Mouse (Mus musculus) liver, embryonic 11.5 days (tissue): ENCODE results near the gene Erp44. TPM values are rescaled to one million over a fixed set of nuclear protein-coding genes. Genes with fewer than 3 reads are reported as not detected.
A peak's percentile ranks its signal among the peaks of the same experiment; 100 is the strongest.

Experiments used
- ATAC-seq: fragments of 200-750 bp; cut with Nextera tagmentation; replicated peaks from 2 replicates; pipeline ENCODE4 v1.8.0; 2017; ENCODE audit warnings: moderate number of reproducible peaks, mild to moderate bottlenecking, moderate TSS enrichment, moderate library complexity; ENCODE audit not compliant: low FRiP score
- DNase-seq: peaks from one replicate; pipeline ENCODE4 v3.0.0-alpha.2; 2017; ENCODE audit warnings: low spot score
- H3K27ac ChIP-seq: fragments of 300-500 bp; sonication (generic); 2 replicates; pipeline ENCODE4 v1.5.1; 2014; ENCODE audit warnings: mild to moderate bottlenecking, low read depth, low read length, control low read depth
- H3K27me3 ChIP-seq: fragments of 300-500 bp; sonication (generic); replicated peaks from 2 replicates; pipeline ENCODE4 v1.6.1; 2014; ENCODE audit warnings: low read length, mixed read lengths; ENCODE audit not compliant: control insufficient read depth, insufficient read depth
- H3K36me3 ChIP-seq: fragments of 300-500 bp; sonication (generic); 2 replicates; pipeline ENCODE4 v1.6.1; 2014; ENCODE audit warnings: mild to moderate bottlenecking, low read length, moderate library complexity, mixed read lengths; ENCODE audit not compliant: control insufficient read depth, insufficient read depth
- H3K4me1 ChIP-seq: fragments of 300-500 bp; sonication (generic); replicated peaks from 2 replicates; pipeline ENCODE4 v1.6.1; 2014; ENCODE audit warnings: low read length, mixed read lengths; ENCODE audit not compliant: control insufficient read depth, insufficient read depth
- H3K4me2 ChIP-seq: fragments of 300-500 bp; sonication (generic); 2 replicates; pipeline ENCODE4 v1.6.1; 2014; ENCODE audit warnings: mild to moderate bottlenecking, control low read depth, moderate library complexity
- H3K4me3 ChIP-seq: fragments of 300-500 bp; sonication (generic); 2 replicates; pipeline ENCODE4 v1.5.1; 2014; ENCODE audit warnings: low read depth, low read length, control low read depth
- H3K9ac ChIP-seq: fragments of 300-500 bp; sonication (generic); 2 replicates; pipeline ENCODE4 v1.6.1; 2014; ENCODE audit warnings: low read depth, low read length, control low read depth
- H3K9me3 ChIP-seq: fragments of 300-500 bp; sonication (generic); 2 replicates; pipeline ENCODE4 v1.6.1; 2016; ENCODE audit warnings: low read length, inconsistent platforms, mixed read lengths; ENCODE audit not compliant: control insufficient read depth
- WGBS: fragments of 180-500 bp; shearing (Covaris S2); extraction: QIAGEN DNeasy Blood & Tissue Kit; methylation state at CpG from one replicate; pipeline ENCODE4 v1.1.7; 2014; 5-methylcytosine and 5-hydroxymethylcytosine counted together
- polyA plus RNA-seq: library from polyadenylated mRNA; unstranded; fragments of >200 nt; fragmentation: Nextera tagmentation; extraction: Ambion mirVana; gene quantifications from 2 replicates; pipeline ENCODE4 v1.2.1, GENCODE M21; 2014

The Erp44 gene
- polyA plus RNA-seq, 1 experiment from 2014 or later = 73.4 TPM

DNA sequence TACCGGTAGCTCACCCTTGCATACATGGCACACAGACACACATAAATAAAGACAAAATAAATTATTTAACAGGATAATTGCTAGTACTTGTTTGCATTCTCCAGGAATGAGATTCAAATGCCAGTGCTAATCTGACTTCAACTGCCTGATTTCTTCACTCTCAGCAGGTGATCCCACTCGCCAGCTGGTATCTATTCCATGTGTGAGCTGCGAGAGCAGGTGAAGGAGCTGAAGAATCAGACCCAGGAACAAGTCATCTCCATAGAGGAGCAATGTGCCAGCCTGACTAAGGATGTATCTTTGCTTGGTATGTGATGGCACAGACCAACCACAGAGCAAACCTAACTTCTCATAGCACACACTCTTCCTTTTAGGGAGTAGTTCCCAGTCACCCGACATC, 75.8 kb downstream of the Erp44 start:
- no peak overlapping the region for H3K9ac ChIP-seq

DNA sequence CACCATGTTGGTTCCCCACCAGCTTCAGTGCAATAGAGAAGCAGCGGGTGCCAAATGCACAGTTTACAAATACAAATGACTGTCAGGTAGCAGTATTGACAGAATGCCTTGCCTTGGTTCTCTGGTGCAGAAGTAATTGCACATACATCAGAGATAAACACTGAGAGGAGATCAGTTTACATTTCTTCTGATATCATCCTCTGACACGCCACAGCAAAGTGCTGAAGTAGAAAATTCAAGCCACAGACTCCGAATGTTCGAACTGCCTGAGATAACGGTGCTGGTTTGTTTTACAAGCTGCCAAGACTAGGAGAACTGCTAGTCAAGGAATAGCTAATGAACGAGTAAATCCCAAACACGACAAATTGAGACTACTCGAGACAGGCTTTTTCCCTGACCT, 80.9 kb downstream of the Erp44 start:
- Histone ChIP-seq H3K27ac (no peak overlapping the region), H3K9ac (no peak overlapping the region), H3K4me1 (no peaks in the 10 kb centered on the region), H3K4me2 (no peak overlapping the region), H3K4me3 (no peak overlapping the region), H3K9me3 (no peaks in the 10 kb centered on the region), H3K27me3 (no peaks in the 10 kb centered on the region), H3K36me3 (peaks cover 2% of the 10 kb centered on the region; the same call in 1 of the 2 replicates)
- ATAC-seq (no peak), DNase-seq (no peak)
- 75% methylated on average over 8 of the region's 8 CpGs for WGBS

More for the DNA sequence above, 75.8 kb downstream of the Erp44 start:
- no peak for ATAC-seq
- no peaks in the 10 kb centered on the region for H3K27me3 ChIP-seq
- no peaks in the 10 kb centered on the region for H3K4me1 ChIP-seq
- 0 out of 2 replicates have a peak, but pooled peaks cover 2% of the 10 kb centered on the region for H3K36me3 ChIP-seq
- no peak overlapping the region for H3K4me3 ChIP-seq
- no peaks in the 10 kb centered on the region for H3K9me3 ChIP-seq
- no peak for DNase-seq
- H3K27ac ChIP-seq = no peak overlapping the region
- WGBS = 86% methylated on average over 4 of the region's 4 CpGs
- H3K4me2 ChIP-seq = no peak overlapping the region

DNA sequence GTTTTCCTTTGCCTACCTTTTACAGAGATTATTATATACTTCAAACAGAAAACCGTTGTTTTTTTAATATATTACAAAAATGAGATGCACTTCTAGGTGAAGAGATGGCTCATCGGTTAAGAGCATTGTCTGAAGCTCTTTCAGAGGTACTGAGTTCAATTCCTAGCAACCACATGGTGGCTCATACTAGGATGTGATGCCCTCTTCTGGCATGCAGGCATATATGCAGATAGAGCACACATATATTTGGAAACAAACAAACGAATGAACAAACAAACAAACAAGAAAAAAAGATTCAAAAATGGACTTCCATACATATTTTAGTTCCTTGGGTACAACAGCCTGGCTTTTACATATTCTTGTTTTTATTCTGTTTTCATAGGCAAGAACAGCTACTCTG, 81.4 kb downstream of the Erp44 start:
- Histone ChIP-seq H3K4me2 (no peak overlapping the region), H3K27ac (no peak overlapping the region), H3K27me3 (no peaks in the 10 kb centered on the region), H3K9me3 (no peaks in the 10 kb centered on the region), H3K9ac (no peak overlapping the region), H3K36me3 (no peaks in the 10 kb centered on the region; the same call in 1 of the 2 replicates), H3K4me3 (no peak overlapping the region), H3K4me1 (no peaks in the 10 kb centered on the region)
- no peak for DNase-seq
- no peak for ATAC-seq
- WGBS = 84% methylated on average over 3 of the region's 3 CpGs

DNA sequence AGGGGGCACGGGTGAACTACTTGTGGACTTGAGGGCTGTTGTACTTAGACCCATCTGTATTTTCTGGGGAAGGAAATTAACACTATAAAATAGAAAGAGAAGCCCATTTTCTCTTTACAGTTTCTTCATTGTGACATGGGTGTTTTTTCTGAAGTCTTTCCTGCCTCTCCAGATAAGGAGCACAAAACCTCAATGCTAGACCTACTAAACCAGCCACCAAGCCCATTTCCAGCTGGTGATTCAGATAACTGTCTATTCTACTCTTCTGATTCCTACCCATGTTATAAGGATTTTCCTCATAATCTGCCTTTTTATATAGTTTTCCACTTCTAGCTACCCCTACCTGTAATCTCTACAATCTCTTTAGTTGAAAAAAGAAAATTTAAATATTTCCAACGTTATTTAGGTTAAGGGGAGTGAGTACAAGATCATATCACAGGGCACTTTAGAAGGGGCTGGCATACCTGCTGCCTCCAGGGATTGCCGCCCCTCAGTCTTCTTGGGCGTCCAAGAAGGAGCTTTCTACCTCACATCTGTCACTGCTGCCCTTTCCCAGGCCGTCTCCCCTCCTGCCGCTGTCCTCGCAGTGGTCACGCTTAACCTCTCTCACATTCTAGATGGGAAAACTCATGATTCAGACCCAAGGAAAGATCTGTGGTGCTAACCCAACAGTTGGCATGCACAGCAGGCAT, 97.1 kb downstream of the Erp44 start:
- Histone ChIP-seq H3K4me1 (peaks cover 10% of the 10 kb centered on the region; the same call in 1 of the 2 replicates), H3K27me3 (no peaks in the 10 kb centered on the region), H3K4me2 (peak overlapping the region; percentile 47), H3K36me3 (no peaks in the 10 kb centered on the region), H3K4me3 (no peak overlapping the region), H3K9ac (no peak overlapping the region), H3K9me3 (no peaks in the 10 kb centered on the region), H3K27ac (peak overlapping the region; percentile 25; the same call in 1 of the 2 replicates)
- peak; percentile 83 for ATAC-seq
- 70% methylated on average over 8 of the region's 8 CpGs for WGBS
- DNase-seq = no peak

DNA sequence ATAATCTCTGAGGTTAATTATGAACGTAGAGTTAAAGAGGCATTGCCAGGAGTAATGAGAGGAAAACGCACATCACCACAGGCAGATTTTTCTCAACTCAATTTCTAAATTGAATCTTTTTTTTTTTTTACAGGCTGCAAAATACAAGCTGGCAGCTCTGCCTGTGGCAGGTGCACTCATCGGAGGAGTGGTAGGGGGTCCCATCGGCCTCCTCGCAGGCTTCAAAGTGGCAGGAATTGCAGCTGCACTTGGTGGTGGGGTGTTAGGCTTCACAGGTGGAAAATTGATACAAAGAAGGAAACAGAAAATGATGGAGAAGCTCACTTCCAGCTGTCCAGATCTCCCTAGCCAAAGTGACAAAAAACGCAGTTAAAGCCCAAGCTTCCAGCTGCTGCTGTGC, 98.0 kb downstream of the Erp44 start:
- 84% methylated on average over 6 of the region's 6 CpGs for WGBS

DNA sequence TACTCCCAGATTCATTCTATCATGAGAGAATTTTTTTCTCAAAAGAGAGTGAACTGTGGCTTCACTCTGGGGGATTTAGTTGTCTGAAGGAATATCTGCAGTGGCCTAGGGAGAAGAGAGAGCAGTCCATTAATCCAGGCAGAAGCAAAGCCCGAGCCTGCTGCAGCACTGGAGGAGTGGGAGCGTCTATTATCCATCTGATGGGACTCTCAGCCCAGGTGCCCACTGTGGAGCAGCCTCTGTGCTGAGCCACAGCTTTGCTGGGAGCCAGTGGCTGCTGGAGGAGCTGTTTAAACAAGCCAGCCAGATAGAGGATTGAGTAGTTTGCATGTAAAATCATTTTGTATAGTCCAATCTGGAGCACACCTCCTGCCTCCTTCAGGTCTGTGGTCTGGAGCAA, 98.4 kb downstream of the Erp44 start:
- Histone ChIP-seq H3K4me1 (peaks cover 10% of the 10 kb centered on the region; the same call in 1 of the 2 replicates), H3K9ac (no peak overlapping the region), H3K36me3 (no peaks in the 10 kb centered on the region), H3K4me3 (no peak overlapping the region), H3K27me3 (no peaks in the 10 kb centered on the region), H3K27ac (no peak overlapping the region), H3K9me3 (no peaks in the 10 kb centered on the region), H3K4me2 (no peak overlapping the region)
- 49% methylated on average over 2 of the region's 2 CpGs for WGBS
- no peak for DNase-seq
- ATAC-seq = no peak

More for the DNA sequence above, 98.0 kb downstream of the Erp44 start:
- Histone ChIP-seq H3K27me3 (no peaks in the 10 kb centered on the region), H3K4me3 (no peak overlapping the region), H3K36me3 (no peaks in the 10 kb centered on the region), H3K27ac (no peak overlapping the region; the same call in 1 of the 2 replicates), H3K9ac (no peak overlapping the region), H3K4me2 (no peak overlapping the region), H3K4me1 (peaks cover 10% of the 10 kb centered on the region; the same call in 1 of the 2 replicates), H3K9me3 (no peaks in the 10 kb centered on the region)
- DNase-seq = no peak
- no peak for ATAC-seq

DNA sequence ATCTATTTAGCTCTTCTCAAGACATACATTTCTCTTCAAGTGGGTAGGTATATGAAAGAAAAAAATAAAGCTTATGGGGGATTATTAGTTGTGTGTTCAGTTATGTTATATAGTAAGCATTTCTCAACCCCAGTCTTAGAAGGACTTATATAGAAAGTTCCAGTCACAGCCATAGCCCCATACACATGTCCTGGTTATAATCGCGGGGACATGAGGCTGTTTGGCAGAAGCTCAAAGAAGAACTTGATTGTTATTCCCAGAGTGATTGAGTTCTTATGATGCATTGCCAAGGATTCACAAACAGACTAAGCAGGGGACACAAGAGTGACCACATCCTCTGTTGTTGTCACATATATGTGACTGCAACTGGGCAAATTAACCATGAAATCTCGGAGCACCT, 103.7 kb downstream of the Erp44 start:
- H3K4me1 ChIP-seq = no peaks in the 10 kb centered on the region
- H3K27ac ChIP-seq = no peak overlapping the region
- no peaks in the 10 kb centered on the region for H3K36me3 ChIP-seq
- H3K27me3 ChIP-seq = no peaks in the 10 kb centered on the region
- H3K4me3 ChIP-seq = no peak overlapping the region
- DNase-seq (no peak), ATAC-seq (no peak)
- no peak overlapping the region for H3K9ac ChIP-seq
- WGBS = 93% methylated on average over 3 of the region's 3 CpGs
- H3K9me3 ChIP-seq = no peaks in the 10 kb centered on the region
- no peak overlapping the region for H3K4me2 ChIP-seq

DNA sequence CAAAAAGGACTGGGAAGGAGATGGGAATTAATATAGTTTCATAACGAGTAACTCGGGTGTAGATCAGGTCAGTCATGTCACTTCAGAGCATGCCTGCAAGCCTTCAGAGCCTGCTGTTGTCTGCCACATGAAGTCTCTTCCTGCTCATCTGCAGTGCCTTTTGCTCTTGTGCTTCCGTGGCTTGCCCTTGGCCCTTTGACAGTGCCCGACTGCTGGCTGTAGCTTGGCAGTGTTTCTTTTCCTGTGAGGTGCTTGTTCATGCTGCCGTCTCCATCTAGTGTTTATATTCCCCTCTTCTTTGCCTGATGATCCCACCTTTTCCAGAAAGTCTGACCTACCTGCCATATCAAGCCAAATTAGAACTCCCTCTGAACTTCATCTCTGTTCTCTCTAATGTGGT, 115.5 kb downstream of the Erp44 start:
- Histone ChIP-seq H3K9me3 (no peaks in the 10 kb centered on the region), H3K4me1 (peaks cover 6% of the 10 kb centered on the region; the same call in 1 of the 2 replicates), H3K4me2 (no peak overlapping the region), H3K27ac (no peak overlapping the region), H3K27me3 (no peaks in the 10 kb centered on the region), H3K9ac (no peak overlapping the region), H3K36me3 (peaks cover 7% of the 10 kb centered on the region; the same call in 1 of the 2 replicates), H3K4me3 (no peak overlapping the region)
- WGBS = 83% methylated on average over 5 of the region's 5 CpGs
- no peak for ATAC-seq
- no peak for DNase-seq

DNA sequence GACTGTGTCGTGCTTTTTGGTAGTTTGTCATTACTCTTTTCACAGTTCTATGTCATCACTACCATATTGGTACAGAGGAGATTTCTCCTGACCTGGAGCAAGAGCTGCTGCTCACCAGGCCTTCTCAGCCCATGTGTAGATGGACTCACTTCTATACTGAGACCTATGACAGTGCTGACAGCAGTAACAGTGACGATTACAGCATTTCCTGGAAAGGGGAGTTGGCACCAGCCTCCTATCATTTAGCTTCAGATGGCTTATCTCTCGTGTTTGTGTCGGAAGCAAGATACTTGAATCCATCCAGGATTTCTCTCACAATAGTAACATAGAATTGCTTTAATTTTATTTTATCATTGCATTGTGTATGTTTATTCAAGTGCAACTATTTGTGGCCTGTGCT, 119.0 kb downstream of the Erp44 start:
- Histone ChIP-seq H3K9ac (no peak overlapping the region), H3K4me1 (peaks cover 6% of the 10 kb centered on the region; the same call in 1 of the 2 replicates), H3K27ac (no peak overlapping the region), H3K36me3 (0 out of 2 replicates have a peak, but pooled peaks cover 3% of the 10 kb centered on the region), H3K4me3 (no peak overlapping the region), H3K27me3 (no peaks in the 10 kb centered on the region), H3K9me3 (no peaks in the 10 kb centered on the region), H3K4me2 (no peak overlapping the region)
- ATAC-seq (peak; percentile 77), DNase-seq (no peak)
- WGBS = 63% methylated on average over 4 of the region's 4 CpGs
